Mouse (Mus musculus) small intestine, adult 2 months (tissue): ENCODE measurements around the gene Rbm19. TPM values are rescaled to one million over a fixed set of nuclear protein-coding genes. Genes with fewer than 3 reads are reported as not detected.

ENCODE experiments used
- H3K27ac ChIP-seq: fragments of 200-500 bp; 2 replicates; pipeline ENCODE4 v1.5.1; 2012; ENCODE audit warnings: low read depth, low read length, control low read depth, inconsistent platforms; ENCODE audit not compliant: insufficient read depth
- H3K27me3 ChIP-seq: fragments of 200-500 bp; 2 replicates; pipeline ENCODE4 v1.6.1; 2012; ENCODE audit warnings: mild to moderate bottlenecking, moderate library complexity, low read length, inconsistent platforms; ENCODE audit not compliant: control insufficient read depth, insufficient read depth
- H3K36me3 ChIP-seq: fragments of 200-500 bp; 2 replicates; pipeline ENCODE4 v1.6.1; 2012; ENCODE audit warnings: mild to moderate bottlenecking, low read length, control low read depth, inconsistent platforms; ENCODE audit not compliant: control insufficient read depth, insufficient read depth
- H3K4me1 ChIP-seq: fragments of 200-500 bp; 2 replicates; pipeline ENCODE4 v1.6.1; 2012; ENCODE audit warnings: low read length, inconsistent platforms, mixed read lengths; ENCODE audit not compliant: control insufficient read depth, insufficient read depth, insufficient read length
- H3K4me3 ChIP-seq: fragments of 200-500 bp; 2 replicates; pipeline ENCODE4 v1.5.1; 2012; ENCODE audit warnings: low read depth, mild to moderate bottlenecking, control low read depth, inconsistent platforms, low read length, moderate library complexity
- CTCF ChIP-seq: fragments of 200-500 bp; IDR thresholded peaks from 2 replicates; pipeline ENCODE4 v1.5.1; 2012; ENCODE audit warnings: low read depth, mild to moderate bottlenecking, control low read depth, inconsistent platforms, low read length, moderate library complexity, mixed read lengths; ENCODE audit not compliant: insufficient replicate concordance, insufficient read length; ENCODE audit errors: extremely low read depth
- POLR2A ChIP-seq: fragments of 200-500 bp; IDR thresholded peaks from 2 replicates; pipeline ENCODE4 v1.6.1; 2012; ENCODE audit warnings: low read depth, mild to moderate bottlenecking, control low read depth, inconsistent platforms, low read length, moderate library complexity
- WGBS: fragments of 180-500 bp; shearing (Covaris S2); methylation state at CpG from one replicate; pipeline ENCODE4 v1.1.7; 2018; 5-methylcytosine and 5-hydroxymethylcytosine counted together
- polyA plus RNA-seq: library from polyadenylated mRNA; depleted of rRNA; stranded (reverse); fragments of >200 nt; gene quantifications from 2 replicates; pipeline ENCODE4 v1.2.3, GENCODE M21; 2012

Gene Rbm19
- polyA plus RNA-seq, 1 experiment = 9.2 TPM

- H3K36me3 ChIP-seq = peaks cover 7% of the 10 kb centered on the region; the same call in 1 of the 2 replicates
- no peaks in the 10 kb centered on the region for H3K27me3 ChIP-seq
- no peak overlapping the region for H3K4me3 ChIP-seq
- peaks cover 2% of the 10 kb centered on the region; the same call in 1 of the 2 replicates for H3K4me1 ChIP-seq
- no peak overlapping the region for H3K27ac ChIP-seq
- no peak for TF ChIP-seq POLR2A
- TF ChIP-seq CTCF = no peak
- 85% methylated on average over 7 of the region's 7 CpGs for WGBS
Measured at GRCm38 (mm10) chr5:120174317-120174716, 58.1 kb downstream of the Rbm19 start.

GRCm38 (mm10) chr5:120175217-120175616 lies 59.0 kb downstream of the Rbm19 start:
- Histone ChIP-seq H3K36me3 (peaks cover 7% of the 10 kb centered on the region; the same call in 1 of the 2 replicates), H3K4me1 (peaks cover 2% of the 10 kb centered on the region; the same call in 1 of the 2 replicates), H3K27ac (no peak overlapping the region), H3K27me3 (no peaks in the 10 kb centered on the region), H3K4me3 (no peak overlapping the region)
- whole genome bisulfite sequencing = 92% methylated on average over 8 of the region's 8 CpGs
- TF ChIP-seq POLR2A (no peak), CTCF (no peak)

DNA sequence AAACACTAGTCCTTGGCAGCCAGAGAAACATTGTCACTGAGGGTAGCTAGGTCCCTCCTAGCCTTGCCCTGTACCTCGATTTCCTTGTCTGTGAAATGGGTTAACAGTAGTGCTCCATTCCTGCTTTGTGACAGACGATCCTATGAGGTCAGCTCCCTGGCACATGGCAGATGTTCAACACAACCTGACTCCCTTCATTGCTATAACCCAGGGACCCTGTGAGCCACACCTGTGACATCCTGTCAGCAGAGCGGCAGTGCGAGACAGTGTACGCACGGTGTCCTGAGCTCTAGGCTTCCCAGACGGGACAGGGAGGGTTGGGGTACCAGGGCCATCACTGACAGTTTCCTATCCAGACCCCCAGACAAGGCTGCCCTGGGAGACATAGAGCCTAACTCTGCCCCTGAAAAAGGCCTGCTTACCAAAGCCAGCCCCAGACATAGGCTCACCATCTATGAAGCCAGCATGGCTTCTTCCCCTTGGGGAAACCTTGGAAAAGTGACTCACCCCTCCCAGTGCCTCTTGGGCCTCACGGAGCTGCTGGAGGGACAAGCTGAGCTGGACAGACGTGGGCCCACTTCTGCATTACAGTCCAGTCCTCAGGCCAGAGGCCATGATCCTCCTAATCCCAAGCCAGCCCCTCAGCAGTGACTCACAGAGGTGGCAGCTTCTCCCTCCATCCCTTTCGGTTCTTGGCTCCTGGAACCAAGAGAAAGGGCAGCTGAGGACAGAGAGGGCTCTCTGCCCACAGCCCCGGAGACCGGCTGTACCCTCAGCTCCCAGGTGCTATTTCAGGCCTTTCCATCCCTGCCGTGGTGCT lies 60.2 kb downstream of the Rbm19 start:
- 92% methylated on average over 13 of the region's 13 CpGs for WGBS
- H3K4me1 ChIP-seq = peaks cover 2% of the 10 kb centered on the region; the same call in 1 of the 2 replicates
- no peaks in the 10 kb centered on the region for H3K27me3 ChIP-seq
- H3K36me3 ChIP-seq = peaks cover 7% of the 10 kb centered on the region; the same call in 1 of the 2 replicates
- H3K4me3 ChIP-seq = no peak overlapping the region
- TF ChIP-seq POLR2A (no peak), CTCF (no peak)
- H3K27ac ChIP-seq = no peak overlapping the region

DNA sequence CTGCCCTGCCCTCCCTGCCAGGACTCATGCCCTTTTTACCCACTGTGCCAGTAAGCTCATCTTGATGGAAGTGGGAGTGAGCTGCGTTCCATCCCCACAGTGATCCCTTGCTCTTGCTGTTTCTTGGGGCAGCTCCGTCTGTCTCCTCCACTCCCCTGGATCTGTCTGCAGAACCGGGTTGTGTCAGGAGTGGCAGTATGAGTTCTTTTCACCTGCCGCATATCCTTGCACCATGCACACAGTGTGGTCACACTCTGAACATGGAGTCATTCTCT lies 60.7 kb downstream of the Rbm19 start:
- H3K27ac ChIP-seq = no peak overlapping the region
- TF ChIP-seq CTCF (no peak), POLR2A (no peak)
- no peaks in the 10 kb centered on the region for H3K27me3 ChIP-seq
- WGBS = 95% methylated on average over 4 of the region's 4 CpGs
- no peak overlapping the region for H3K4me3 ChIP-seq
- H3K4me1 ChIP-seq = no peaks in the 10 kb centered on the region; the same call in 1 of the 2 replicates
- H3K36me3 ChIP-seq = peaks cover 7% of the 10 kb centered on the region; the same call in 1 of the 2 replicates

DNA sequence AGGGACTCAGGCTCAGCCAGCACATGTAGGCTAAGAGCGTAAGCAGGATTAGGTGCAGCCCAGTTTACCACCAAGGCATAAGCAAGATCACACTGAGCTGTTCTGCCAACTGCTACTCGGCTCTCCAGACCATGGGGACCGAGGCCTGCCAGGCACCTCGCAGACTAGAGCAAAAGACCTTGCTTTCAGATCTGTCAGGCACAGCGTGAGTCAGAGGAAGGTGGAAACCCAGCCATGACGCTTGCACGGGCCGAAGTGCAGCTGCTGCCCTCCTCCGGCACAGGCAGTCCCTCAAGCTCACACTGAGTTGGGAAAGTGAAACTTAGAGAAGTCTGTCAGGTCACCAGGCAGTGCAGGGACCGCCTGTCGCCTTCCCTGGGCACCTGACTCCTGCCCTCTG lies 63.8 kb downstream of the Rbm19 start:
- no peak overlapping the region for H3K27ac ChIP-seq
- H3K36me3 ChIP-seq = peaks cover 7% of the 10 kb centered on the region; the same call in 1 of the 2 replicates
- WGBS = 87% methylated on average over 11 of the region's 11 CpGs
- no peaks in the 10 kb centered on the region for H3K4me1 ChIP-seq
- no peaks in the 10 kb centered on the region for H3K27me3 ChIP-seq
- TF ChIP-seq POLR2A = no peak
- no peak for TF ChIP-seq CTCF
- H3K4me3 ChIP-seq = no peak overlapping the region

DNA sequence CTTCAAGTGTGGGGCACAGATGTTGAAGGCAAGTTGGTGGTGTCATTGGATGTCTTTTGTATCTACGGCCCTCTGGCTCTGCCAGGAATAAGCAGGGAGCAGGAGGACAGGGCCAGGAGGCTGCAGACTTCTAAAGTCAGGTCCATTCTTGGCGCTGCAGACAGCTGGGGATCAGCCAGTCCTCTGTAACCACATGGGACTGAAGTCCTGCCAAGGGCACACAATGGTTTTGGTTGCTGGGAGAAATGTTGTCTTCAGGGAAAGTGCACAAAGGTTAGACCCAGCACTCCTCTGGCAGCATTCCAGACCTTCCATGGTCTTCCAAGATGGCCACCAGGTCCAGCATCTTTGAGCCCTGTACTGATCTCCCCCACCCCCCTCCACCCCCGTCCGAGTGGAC lies 65.1 kb downstream of the Rbm19 start:
- Histone ChIP-seq H3K27me3 (no peaks in the 10 kb centered on the region), H3K36me3 (peaks cover 2% of the 10 kb centered on the region; the same call in 1 of the 2 replicates), H3K4me3 (no peak overlapping the region), H3K27ac (no peak overlapping the region), H3K4me1 (no peaks in the 10 kb centered on the region)
- TF ChIP-seq POLR2A (no peak), CTCF (no peak)
- WGBS = 89% methylated on average over 4 of the region's 4 CpGs

GRCm38 (mm10) chr5:120183321-120183720 lies 67.1 kb downstream of the Rbm19 start:
- WGBS = 81% methylated on average over 8 of the region's 8 CpGs
- H3K27ac ChIP-seq = no peak overlapping the region
- no peak overlapping the region for H3K4me3 ChIP-seq
- no peaks in the 10 kb centered on the region for H3K36me3 ChIP-seq
- TF ChIP-seq POLR2A (no peak), CTCF (no peak)
- H3K4me1 ChIP-seq = no peaks in the 10 kb centered on the region
- H3K27me3 ChIP-seq = no peaks in the 10 kb centered on the region
